Mouse (Mus musculus): ENCODE results near the gene Mrpl43. TPM values are rescaled to one million over a fixed set of nuclear protein-coding genes. Genes with fewer than 3 reads are reported as not detected.

Gene Mrpl43
- polyA plus RNA-seq (2015; fragmentation: Nextera tagmentation; extraction: Ambion mirVana), result 101 and 122 TPM in 2 replicates

GRCm38 (mm10) chr19:45005957-45006712 lies at the start of gene Mrpl43:
Mrpl43 (minus strand) TSS chr19:45006442.

DNA sequence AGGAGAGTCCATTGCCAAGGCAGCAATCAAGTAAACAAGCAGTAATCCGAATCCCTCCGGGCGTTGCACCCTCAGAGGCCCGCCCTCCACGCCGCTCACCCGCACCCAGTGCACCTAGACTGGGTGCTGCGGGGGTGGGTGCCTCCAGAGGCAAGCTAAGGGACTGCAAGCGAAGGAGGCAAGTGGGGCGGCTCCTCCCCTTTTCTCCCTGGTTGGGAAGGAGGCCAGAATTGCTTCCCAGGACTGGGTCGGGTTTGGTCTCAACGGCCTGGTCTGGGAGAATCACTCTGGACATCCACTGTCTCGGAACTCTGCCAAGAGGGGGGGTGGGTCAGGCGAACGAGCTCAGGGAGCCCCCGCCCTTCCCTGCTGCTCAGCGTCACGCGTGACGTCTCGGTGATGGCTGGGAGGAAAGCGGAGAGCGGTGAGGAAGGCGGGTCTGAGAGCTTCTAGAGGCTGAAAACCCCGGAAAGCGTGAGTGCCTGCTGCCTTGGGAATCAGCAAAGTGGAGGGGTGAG lies 41.2 kb upstream of the Mrpl43 start, which contains the start of gene Sfxn3:
Gene Sfxn3, plus strand, starts transcription at position 87 of the 518 bp plus-strand sequence.

GRCm38 (mm10) chr19:45045651-45046050 lies 39.4 kb upstream of the Mrpl43 start, which contains the start of gene Pdzd7:
Pdzd7 (minus strand) TSS chr19:45045717.

GRCm38 (mm10) chr19:45014335-45014971 lies 8.2 kb upstream of the Mrpl43 start, which contains the start of gene Lzts2:
Lzts2 (plus strand) TSS chr19:45014414.

DNA sequence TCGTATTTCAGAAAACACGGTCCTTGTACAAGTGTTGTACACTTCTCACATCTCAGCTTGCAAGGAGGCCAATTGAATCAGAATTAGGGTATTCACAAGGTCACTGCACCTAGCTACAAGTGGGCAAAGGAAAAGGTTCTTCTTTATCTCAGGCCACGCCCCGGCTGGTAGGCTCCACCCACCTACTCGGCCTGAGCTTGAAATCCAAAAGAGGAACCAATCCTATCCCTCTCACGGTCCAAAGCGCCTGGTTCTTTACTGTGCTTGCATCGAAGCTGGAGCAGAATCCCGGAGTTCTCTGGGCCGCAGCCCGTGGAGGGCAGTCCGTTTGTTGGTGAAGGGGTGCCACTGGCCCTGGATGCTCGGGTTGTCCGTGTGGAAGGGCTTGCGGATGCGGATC lies 798 bp downstream of the Mrpl43 start, which contains the start of gene Twnk:
Gene Twnk, plus strand, starts transcription at position 220 of the 400 bp plus-strand sequence.

DNA sequence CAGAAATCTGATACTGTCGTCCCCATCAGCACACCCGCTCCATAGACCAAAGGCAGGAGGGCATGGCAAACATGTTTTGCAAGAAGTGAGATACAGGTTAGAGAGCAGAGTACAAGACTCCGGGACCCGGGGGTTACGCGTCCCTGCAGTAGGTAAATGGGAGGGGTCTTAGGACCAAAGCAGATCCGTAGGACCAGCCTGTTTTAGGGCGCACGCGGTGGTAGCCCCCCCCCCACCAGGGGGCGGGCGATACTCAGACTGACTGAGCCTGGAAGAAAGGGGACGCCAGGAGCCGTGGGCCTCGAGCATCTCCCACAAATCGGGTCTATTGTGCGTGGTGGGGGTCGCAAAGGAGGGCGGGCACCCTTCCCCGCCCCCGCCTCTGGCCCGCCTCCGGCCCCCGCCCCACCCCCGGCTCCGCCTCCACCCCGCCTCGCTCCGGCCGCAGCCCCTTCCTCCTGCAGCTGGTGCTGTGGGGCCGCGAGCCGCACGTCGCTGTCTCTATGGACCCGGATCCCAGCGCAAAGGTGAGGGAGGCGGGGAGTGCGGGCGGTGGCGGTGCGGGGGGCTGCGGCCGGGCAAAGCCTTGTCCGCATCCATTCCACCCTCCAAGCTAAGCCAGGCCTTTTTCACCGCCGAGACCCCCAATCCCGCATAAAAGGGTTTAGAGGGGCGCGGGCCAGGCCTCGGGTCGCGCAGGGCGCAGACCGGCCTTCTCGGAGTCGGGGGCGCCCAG lies 17.2 kb downstream of the Mrpl43 start, which contains the start of gene Sema4g:
Gene Sema4g, plus strand, starts transcription at position 271 of the 736 bp plus-strand sequence.

Other genes with a start within 250 kb of the Mrpl43 start
- gene Slf2, start 75.3 kb downstream of the Mrpl43 start, polyA plus RNA-seq (2015; fragmentation: Nextera tagmentation; extraction: Ambion mirVana), result 15.9 and 21.3 TPM in 2 replicates
- gene Sema4g, start 17.3 kb downstream of the Mrpl43 start, polyA plus RNA-seq (2015; fragmentation: Nextera tagmentation; extraction: Ambion mirVana), result 13.5 and 19.3 TPM in 2 replicates
- 8.8 TPM in 2 replicates for gene Twnk, start 779 bp downstream of the Mrpl43 start, polyA plus RNA-seq (2015; fragmentation: Nextera tagmentation; extraction: Ambion mirVana)
- 18.4 and 20.2 TPM in 2 replicates for gene Lzts2, start 8.0 kb upstream of the Mrpl43 start, polyA plus RNA-seq (2015; fragmentation: Nextera tagmentation; extraction: Ambion mirVana)
- 2.1 and 2.3 TPM in 2 replicates for gene Pdzd7, start 39.3 kb upstream of the Mrpl43 start, polyA plus RNA-seq (2015; fragmentation: Nextera tagmentation; extraction: Ambion mirVana)
- gene Sfxn3, start 41.1 kb upstream of the Mrpl43 start, polyA plus RNA-seq (2015; fragmentation: Nextera tagmentation; extraction: Ambion mirVana), result 58.6 and 64.6 TPM in 2 replicates
- 2.4 and 2.5 TPM in 2 replicates for gene Kazald1, start 68.8 kb upstream of the Mrpl43 start, polyA plus RNA-seq (2015; fragmentation: Nextera tagmentation; extraction: Ambion mirVana)
- gene Tlx1, start 144.2 kb upstream of the Mrpl43 start, polyA plus RNA-seq (2015; fragmentation: Nextera tagmentation; extraction: Ambion mirVana), result not detected in 2 replicates
- gene Lbx1, start 229.4 kb upstream of the Mrpl43 start, polyA plus RNA-seq (2015; fragmentation: Nextera tagmentation; extraction: Ambion mirVana), result 20.0 and 23.9 TPM in 2 replicates